Mouse (Mus musculus): ENCODE measurements at regions not wholly inside any gene's neighbourhood (a gene's known extent, or its start where the extent isn't known, plus 50 kb on each side); places are given as distances from the start of the nearest gene placed in this dataset.

GRCm38 (mm10) chr7:135899765-135900164 lies 183.6 kb upstream of the Mki67 start:
- intact Hi-C loops (cut with DNase I) = no loop called here
- DNase-seq (ENCODE audit: extremely low spot score in 1 of 2, low spot score in 2 of 2) = no peak
- Histone ChIP-seq H3K27ac (no peak overlapping the region), H3K4me3 (no peak overlapping the region)
- TF ChIP-seq CTCF (IDR thresholded peaks at IDR 0.05) = no peak

DNA sequence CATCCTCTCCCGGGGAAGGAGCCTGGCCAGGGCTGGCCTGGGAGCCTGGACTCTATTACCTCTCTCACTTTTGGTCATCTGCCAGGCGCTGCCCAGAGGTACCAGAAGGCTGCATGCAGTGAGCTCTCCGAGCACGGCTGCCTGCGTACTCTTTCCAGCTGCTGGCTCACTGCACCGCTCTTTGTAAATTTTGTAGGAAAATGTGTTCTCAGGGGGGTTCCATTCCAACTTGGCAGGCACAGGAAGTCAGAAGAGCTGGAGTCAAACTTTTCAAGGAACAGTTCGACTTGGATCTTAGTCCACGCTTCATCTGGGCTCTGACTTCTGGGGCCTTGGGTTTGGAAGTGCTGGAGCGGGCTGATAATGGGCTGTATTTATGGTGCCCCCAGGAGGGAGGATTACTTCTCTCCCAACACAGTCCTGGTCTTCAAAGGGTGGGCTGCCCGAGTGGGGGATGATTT lies 184.7 kb upstream of the Mki67 start:
- intact Hi-C loops (cut with DNase I) = no loop called here
- TF ChIP-seq CTCF (IDR thresholded peaks at IDR 0.05) = no peak
- H3K27ac ChIP-seq = no peak overlapping the region
- DNase-seq (ENCODE audit: extremely low spot score in 1 of 2, low spot score in 2 of 2) = no peak
- no peak overlapping the region for H3K4me3 ChIP-seq

DNA sequence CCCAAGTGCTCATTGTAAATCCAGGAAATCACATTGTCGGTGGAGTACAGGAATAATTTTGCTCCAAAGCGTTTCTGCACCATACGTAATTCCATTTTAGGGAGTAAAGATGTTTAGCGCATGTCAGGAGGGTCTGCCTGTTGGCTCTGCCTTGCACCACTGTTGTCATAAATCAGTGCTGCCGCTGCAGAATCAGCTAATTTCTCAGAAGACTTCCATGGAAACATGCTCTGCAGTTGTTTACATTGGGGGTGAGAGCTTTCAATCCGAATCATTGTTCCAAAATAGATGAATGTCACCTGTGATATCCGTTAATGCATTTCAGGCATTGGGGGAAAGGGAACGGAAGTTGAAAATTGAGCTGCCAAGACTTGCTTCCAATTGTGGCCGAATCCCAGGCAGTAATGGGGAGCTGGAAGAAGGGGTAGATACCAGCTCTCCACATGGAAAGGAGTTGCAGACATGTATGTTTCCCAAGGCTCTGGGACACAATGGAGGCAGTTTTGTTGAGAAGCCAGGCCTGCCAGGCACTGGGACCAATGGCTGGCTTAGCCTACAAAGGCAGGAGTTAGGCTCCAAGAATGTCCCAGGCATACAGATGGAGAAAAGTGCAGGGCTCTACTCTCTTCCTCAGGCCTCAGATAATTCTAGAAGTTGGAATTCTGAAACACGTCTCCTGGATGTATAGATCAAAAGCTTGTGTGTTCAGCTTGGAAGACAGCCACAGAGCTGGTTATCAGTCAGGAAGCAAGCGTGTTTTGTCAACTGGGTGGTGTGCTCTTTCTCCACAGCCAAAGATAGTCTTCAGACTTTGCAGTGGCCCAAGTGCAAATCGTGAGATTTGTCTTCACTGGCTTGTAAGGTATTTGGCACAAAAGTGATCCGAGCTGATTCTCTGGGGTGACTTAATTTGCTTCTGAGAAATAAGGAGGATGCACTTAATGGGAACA lies 186.2 kb upstream of the Mki67 start:
- intact Hi-C loops (cut with DNase I) = no loop called here
- no peak for TF ChIP-seq CTCF (IDR thresholded peaks at IDR 0.05)
- DNase-seq (ENCODE audit: extremely low spot score in 1 of 2, low spot score in 2 of 2) = no peak
- Histone ChIP-seq H3K4me3 (no peak overlapping the region), H3K27ac (no peak overlapping the region)

GRCm38 (mm10) chr7:135911376-135911775 lies 195.2 kb upstream of the Mki67 start:
- no peak for TF ChIP-seq CTCF (IDR thresholded peaks at IDR 0.05)
- intact Hi-C loops (cut with DNase I) = no loop called here
- no peak for DNase-seq (ENCODE audit: extremely low spot score in 1 of 2, low spot score in 2 of 2)
- no peak overlapping the region for H3K27ac ChIP-seq
- H3K4me3 ChIP-seq = no peak overlapping the region

DNA sequence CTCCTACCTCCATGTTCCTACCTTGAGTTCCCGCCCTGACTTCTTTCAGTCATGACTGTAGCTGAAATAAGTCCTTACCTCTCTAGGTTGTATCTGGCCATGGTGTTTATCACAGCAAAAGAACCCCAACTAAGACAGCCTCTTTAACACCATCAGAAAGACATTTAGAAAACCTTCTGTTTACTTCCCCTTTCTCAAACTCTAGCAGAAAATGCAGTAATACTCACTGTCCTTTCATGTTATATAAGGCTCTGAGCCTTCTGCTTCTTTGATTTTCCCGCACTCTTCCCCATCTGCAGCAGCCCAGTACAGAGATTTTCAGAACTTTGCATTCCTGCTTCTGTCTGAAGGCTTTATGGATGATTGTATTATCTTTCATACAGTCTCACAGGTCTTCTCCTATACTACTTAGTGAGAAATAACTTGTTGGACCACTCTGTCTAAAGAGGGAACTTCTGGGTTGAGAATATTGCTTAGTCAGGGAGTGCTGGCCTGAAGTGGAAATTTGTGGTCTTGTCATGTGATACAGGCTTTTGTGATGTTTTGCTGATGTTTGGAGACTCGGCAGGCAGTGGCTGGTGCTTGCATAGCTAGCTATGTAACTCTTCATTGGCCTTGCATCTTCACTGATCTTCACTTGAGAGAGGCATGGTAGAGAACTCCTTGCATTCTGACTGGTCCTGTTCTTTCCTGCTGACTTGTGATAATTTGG lies 197.9 kb upstream of the Mki67 start:
- intact Hi-C loops (cut with DNase I) = no loop called here
- no peak for DNase-seq (ENCODE audit: extremely low spot score in 1 of 2, low spot score in 2 of 2)

DNA sequence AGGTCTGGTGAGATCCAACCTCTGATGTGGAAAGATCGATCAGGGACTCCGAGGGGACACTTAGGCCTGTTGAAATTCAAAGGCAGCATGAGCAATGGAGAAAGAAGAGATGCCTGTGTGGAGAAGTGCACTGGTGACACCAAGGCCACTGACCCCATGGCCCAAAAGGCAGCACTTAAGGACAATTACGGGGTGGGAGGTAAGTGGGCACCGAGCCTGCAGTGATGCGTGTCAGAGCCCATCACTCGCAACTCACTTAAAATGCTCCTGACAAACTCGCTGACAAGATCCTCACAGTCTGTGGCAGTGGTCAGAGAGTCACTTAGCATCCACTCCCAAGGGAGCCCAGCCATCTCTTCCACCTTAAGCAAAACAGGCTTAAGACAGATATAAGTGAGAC lies 207.7 kb upstream of the Mki67 start:
- TF ChIP-seq CTCF (IDR thresholded peaks at IDR 0.05) = no peak
- Histone ChIP-seq H3K27ac (no peak overlapping the region), H3K4me3 (no peak overlapping the region)
- intact Hi-C loops (cut with DNase I) = no loop called here
- no peak for DNase-seq (ENCODE audit: extremely low spot score in 1 of 2, low spot score in 2 of 2)

More for the DNA sequence above, 197.9 kb upstream of the Mki67 start:
- TF ChIP-seq CTCF (IDR thresholded peaks at IDR 0.05) = no peak
- H3K27ac ChIP-seq = no peak overlapping the region
- no peak overlapping the region for H3K4me3 ChIP-seq

DNA sequence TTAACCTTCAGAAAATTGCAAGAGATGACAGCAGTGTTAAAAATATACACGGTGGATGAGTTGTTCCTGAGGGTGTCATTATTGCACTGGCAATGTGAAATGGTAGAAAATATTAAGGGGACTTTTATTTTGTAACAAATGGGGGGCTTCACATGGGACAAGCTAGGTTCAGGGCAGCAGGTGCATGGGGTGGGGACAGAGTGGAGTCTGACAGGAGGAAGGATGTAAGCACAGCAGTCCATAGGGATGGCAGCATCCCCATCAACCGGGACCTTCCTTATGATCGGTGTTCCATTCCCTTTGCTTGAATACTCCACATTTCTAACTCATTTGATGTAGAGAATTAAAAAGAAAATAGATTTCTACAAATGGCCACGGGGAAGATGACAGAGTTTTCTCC lies 208.5 kb upstream of the Mki67 start:
- intact Hi-C loops (cut with DNase I) = no loop called here
- no peak overlapping the region for H3K4me3 ChIP-seq
- TF ChIP-seq CTCF (IDR thresholded peaks at IDR 0.05) = no peak
- DNase-seq (ENCODE audit: extremely low spot score in 1 of 2, low spot score in 2 of 2) = no peak
- no peak overlapping the region for H3K27ac ChIP-seq

DNA sequence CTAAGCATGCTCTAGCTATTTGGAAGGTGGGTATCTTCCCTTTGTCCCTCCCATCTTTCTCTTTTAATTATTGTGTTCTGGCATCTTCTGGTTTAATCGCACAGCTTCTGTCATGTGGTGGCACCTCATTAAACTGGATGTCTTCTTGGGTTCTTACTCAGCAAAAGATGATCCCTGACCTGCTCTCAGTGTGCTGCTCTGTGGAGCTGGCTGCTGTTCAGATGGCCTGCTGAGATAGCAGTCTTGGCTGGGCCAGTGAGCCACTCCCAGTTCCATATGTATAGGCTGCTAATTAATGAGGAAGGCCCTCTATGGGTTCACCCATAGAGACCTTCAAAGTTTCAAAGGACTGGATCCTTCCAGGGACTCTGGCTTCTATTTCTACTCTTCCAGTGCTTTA lies 213.9 kb upstream of the Mki67 start:
- DNase-seq (ENCODE audit: extremely low spot score in 1 of 2, low spot score in 2 of 2) = no peak
- intact Hi-C loops (cut with DNase I) = no loop called here
- no peak for TF ChIP-seq CTCF (IDR thresholded peaks at IDR 0.05)
- no peak overlapping the region for H3K4me3 ChIP-seq
- H3K27ac ChIP-seq = no peak overlapping the region

DNA sequence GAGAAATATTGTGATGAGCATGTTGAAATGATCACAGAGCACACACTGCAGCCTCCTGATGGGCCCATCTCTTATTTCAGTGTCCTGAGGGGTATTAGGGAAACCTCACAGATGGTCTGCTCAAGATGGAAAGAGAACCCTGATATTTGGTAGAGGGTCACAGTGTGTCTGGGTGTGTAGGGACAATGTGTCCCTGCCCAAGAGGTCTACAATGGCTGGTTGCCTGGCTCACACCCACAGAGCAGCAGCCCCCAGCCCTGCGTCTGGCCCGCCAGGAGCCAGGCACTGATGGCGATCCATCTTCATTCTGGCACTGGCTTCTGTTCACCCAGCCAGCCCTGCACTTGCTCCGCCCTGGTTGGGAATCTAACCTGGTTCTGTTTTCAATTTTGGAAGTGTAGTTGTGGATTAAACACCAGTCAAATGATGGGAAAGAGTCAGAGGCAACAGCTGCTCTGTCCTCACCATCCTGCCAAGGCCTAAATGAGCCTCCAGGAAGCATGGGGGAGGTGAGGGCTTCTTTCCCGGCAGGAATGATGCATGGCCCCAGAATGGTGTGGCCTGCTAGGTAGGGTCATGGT lies 216.5 kb upstream of the Mki67 start:
- Histone ChIP-seq H3K27ac (no peak overlapping the region), H3K4me3 (no peak overlapping the region)
- DNase-seq (ENCODE audit: extremely low spot score in 1 of 2, low spot score in 2 of 2) = no peak
- TF ChIP-seq CTCF (IDR thresholded peaks at IDR 0.05) = no peak
- intact Hi-C loops (cut with DNase I) = no loop called here

DNA sequence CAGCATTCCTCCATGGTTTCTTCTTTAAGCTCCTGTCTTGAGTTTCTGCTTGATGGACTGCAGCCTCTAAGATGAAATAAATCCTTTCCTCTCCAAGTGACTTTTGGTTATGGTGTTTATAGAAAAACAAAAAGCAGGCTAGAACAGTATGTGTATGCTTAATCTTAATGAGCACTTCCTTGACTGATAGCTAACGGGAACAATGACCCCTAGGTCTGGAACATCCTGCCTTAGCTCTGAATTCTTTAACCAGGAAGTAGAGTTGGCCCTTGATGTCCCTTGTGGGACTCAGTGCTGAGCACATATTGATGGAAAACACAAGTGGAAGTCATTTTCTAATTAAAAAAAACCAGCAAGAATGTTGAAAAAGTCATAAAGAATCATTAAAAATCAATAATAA lies 219.0 kb upstream of the Mki67 start:
- Histone ChIP-seq H3K4me3 (no peak overlapping the region), H3K27ac (no peak overlapping the region)
- intact Hi-C loops (cut with DNase I) = no loop called here
- no peak for TF ChIP-seq CTCF (IDR thresholded peaks at IDR 0.05)
- no peak for DNase-seq (ENCODE audit: extremely low spot score in 1 of 2, low spot score in 2 of 2)

DNA sequence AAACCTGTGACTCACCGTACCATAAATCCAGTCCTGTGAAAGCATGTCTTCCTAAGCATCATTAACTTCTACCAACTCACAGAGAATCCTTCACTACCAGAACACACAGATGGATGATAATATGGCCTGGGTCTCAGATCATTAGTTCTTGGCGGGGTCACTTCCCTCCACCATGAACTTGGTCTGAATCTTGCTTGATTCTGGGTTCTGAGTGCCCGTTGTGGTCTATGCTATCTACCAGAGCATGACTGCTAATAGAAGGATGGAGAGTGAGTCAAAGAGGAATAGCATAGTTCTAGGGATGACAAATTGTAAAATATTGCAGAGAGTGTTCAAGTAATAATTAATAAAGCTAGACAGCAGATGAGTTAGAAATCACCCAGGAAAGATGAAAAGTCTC lies 221.3 kb upstream of the Mki67 start:
- intact Hi-C loops (cut with DNase I) = no loop called here
- no peak for DNase-seq (ENCODE audit: extremely low spot score in 1 of 2, low spot score in 2 of 2)
- no peak overlapping the region for H3K27ac ChIP-seq
- TF ChIP-seq CTCF (IDR thresholded peaks at IDR 0.05) = no peak
- no peak overlapping the region for H3K4me3 ChIP-seq

- no peak overlapping the region for H3K27ac ChIP-seq
- intact Hi-C loops (cut with DNase I) = no loop called here
- DNase-seq (ENCODE audit: extremely low spot score in 1 of 2, low spot score in 2 of 2) = no peak
- TF ChIP-seq CTCF (IDR thresholded peaks at IDR 0.05) = no peak
- no peak overlapping the region for H3K4me3 ChIP-seq
Observed at GRCm38 (mm10) chr7:135939341-135939740, 223.2 kb upstream of the Mki67 start.

Data from left cerebral cortex, adult 2 months (tissue).